Mouse (Mus musculus) bone marrow, adult 2 months (tissue): ENCODE data around the gene Clec2l. TPM values are rescaled to one million over a fixed set of nuclear protein-coding genes. Genes with fewer than 3 reads are reported as not detected.
A peak's percentile ranks its signal among the peaks of the same experiment; 100 is the strongest.

ENCODE experiments used
- H3K27ac ChIP-seq: fragments of 200-500 bp; 2 replicates; pipeline ENCODE4 v1.5.1; 2012; ENCODE audit warnings: low read depth, mild to moderate bottlenecking, control low read depth, inconsistent platforms, low read length; ENCODE audit not compliant: control insufficient read depth, poor library complexity, insufficient read depth
- H3K4me1 ChIP-seq: fragments of 200-500 bp; 2 replicates; pipeline ENCODE4 v1.6.1; 2011; ENCODE audit warnings: low read length; ENCODE audit not compliant: control insufficient read depth, insufficient read depth
- H3K4me3 ChIP-seq: fragments of 200-500 bp; replicated peaks from 2 replicates; pipeline ENCODE3; 2011; ENCODE audit warnings: mild to moderate bottlenecking, low read depth, low read length, control low read depth; ENCODE audit not compliant: control insufficient read depth
- CTCF ChIP-seq: fragments of 200-500 bp; IDR thresholded peaks from 2 replicates; pipeline ENCODE4 v1.5.1; 2011; ENCODE audit warnings: low read length, control low read depth; ENCODE audit not compliant: control insufficient read depth, insufficient read depth
- POLR2A ChIP-seq: fragments of 200-500 bp; IDR thresholded peaks from 2 replicates; pipeline ENCODE4 v1.6.1; 2011; ENCODE audit warnings: low read depth, mild to moderate bottlenecking, control low read depth, low read length, borderline replicate concordance; ENCODE audit not compliant: control insufficient read depth
- WGBS: fragments of 180-500 bp; shearing (Covaris S2); methylation state at CpG from one replicate; pipeline ENCODE4 v1.1.7; 2018; 5-methylcytosine and 5-hydroxymethylcytosine counted together
- polyA plus RNA-seq: library from polyadenylated mRNA; stranded (reverse); fragments of >200 nt; gene quantifications from 2 replicates; pipeline ENCODE4 v1.2.4, GENCODE M21; 2011; ENCODE audit warnings: low replicate concordance; ENCODE audit not compliant: missing spikeins, insufficient read depth, insufficient read length

Clec2l gene
- polyA plus RNA-seq, 1 experiment = not detected

GRCm38 (mm10) chr6:38677629-38678028, 14.8 kb downstream of the Clec2l start:
- no peak overlapping the region for H3K27ac ChIP-seq
- WGBS = 67% methylated on average over 9 of the region's 9 CpGs

DNA sequence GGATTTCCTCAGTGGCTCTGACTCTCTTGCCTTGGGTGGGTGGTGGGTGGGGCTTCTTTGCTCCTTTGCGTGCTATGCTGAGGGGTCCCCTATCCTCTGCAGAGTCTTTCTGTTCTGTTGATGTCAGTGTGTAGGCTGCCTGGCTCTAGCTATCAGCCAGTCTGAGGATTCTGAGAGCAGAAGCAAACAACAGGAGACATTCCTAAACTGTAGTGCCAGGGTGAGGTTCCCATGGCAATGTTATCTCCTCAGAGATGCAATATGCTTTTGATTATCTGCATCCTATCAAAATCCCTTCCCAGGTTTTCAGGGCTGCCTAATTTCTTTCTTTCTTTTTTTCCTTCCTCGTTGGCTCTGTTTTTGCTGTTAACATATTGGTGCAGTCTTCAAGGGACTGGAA, 19.7 kb downstream of the Clec2l start:
- H3K4me1 ChIP-seq = no peaks in the 10 kb centered on the region
- 73% methylated on average over 2 of the region's 2 CpGs for WGBS

More at GRCm38 (mm10) chr6:38677629-38678028, 14.8 kb downstream of the Clec2l start:
- no peak for TF ChIP-seq POLR2A
- TF ChIP-seq CTCF = no peak
- Histone ChIP-seq H3K4me1 (no peaks in the 10 kb centered on the region), H3K4me3 (no peak overlapping the region)

GRCm38 (mm10) chr6:38687216-38687615, 24.3 kb downstream of the Clec2l start:
- H3K4me1 ChIP-seq = no peaks in the 10 kb centered on the region; the same call in 1 of the 2 replicates
- 76% methylated on average over 11 of the region's 11 CpGs for WGBS
- no peak overlapping the region for H3K4me3 ChIP-seq
- no peak overlapping the region for H3K27ac ChIP-seq
- peak; percentile 60 for TF ChIP-seq CTCF
- TF ChIP-seq POLR2A = no peak

More for the DNA sequence above, 19.7 kb downstream of the Clec2l start:
- no peak for TF ChIP-seq POLR2A
- TF ChIP-seq CTCF = no peak
- Histone ChIP-seq H3K27ac (no peak overlapping the region), H3K4me3 (no peak overlapping the region)

- H3K4me1 ChIP-seq = no peaks in the 10 kb centered on the region; the same call in 1 of the 2 replicates
- no peak for TF ChIP-seq CTCF
- TF ChIP-seq POLR2A = no peak
- 82% methylated on average over 10 of the region's 10 CpGs for WGBS
- H3K27ac ChIP-seq = no peak overlapping the region
- H3K4me3 ChIP-seq = no peak overlapping the region
Observed at GRCm38 (mm10) chr6:38688841-38689240, 26.0 kb downstream of the Clec2l start.

DNA sequence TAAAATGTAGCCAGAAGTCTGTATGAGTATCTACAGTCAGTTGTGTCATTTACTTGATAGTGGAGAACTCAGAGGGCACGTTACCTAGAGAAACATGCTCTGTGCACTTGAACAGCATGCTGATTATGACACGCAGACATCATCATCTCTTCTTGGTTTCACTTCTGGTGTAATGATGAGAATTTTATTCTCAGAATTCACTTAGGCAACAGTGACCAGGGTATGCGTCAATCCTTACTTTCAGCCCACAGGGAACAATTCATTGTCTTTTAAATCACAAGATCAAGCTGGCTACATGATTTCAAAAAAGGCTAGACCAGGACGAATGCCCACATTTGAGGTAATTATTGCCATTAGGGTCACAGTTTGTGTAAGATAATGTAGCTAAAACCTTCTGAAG, 27.7 kb downstream of the Clec2l start:
- no peak for TF ChIP-seq CTCF
- TF ChIP-seq POLR2A = no peak
- Histone ChIP-seq H3K4me3 (no peak overlapping the region), H3K27ac (no peak overlapping the region), H3K4me1 (no peaks in the 10 kb centered on the region; the same call in 1 of the 2 replicates)
- 79% methylated on average over 4 of the region's 4 CpGs for WGBS

GRCm38 (mm10) chr6:38691052-38691451, 28.2 kb downstream of the Clec2l start:
- Histone ChIP-seq H3K4me3 (no peak overlapping the region), H3K27ac (no peak overlapping the region), H3K4me1 (no peaks in the 10 kb centered on the region; the same call in 1 of the 2 replicates)
- TF ChIP-seq CTCF (no peak), POLR2A (no peak)
- WGBS = 89% methylated on average over 5 of the region's 5 CpGs

- 84% methylated on average over 6 of the region's 6 CpGs for WGBS
- H3K4me1 ChIP-seq = no peaks in the 10 kb centered on the region; the same call in 1 of the 2 replicates
- H3K27ac ChIP-seq = no peak overlapping the region
- H3K4me3 ChIP-seq = no peak overlapping the region
- TF ChIP-seq POLR2A = no peak
Observed at GRCm38 (mm10) chr6:38692556-38692955, 29.7 kb downstream of the Clec2l start.

DNA sequence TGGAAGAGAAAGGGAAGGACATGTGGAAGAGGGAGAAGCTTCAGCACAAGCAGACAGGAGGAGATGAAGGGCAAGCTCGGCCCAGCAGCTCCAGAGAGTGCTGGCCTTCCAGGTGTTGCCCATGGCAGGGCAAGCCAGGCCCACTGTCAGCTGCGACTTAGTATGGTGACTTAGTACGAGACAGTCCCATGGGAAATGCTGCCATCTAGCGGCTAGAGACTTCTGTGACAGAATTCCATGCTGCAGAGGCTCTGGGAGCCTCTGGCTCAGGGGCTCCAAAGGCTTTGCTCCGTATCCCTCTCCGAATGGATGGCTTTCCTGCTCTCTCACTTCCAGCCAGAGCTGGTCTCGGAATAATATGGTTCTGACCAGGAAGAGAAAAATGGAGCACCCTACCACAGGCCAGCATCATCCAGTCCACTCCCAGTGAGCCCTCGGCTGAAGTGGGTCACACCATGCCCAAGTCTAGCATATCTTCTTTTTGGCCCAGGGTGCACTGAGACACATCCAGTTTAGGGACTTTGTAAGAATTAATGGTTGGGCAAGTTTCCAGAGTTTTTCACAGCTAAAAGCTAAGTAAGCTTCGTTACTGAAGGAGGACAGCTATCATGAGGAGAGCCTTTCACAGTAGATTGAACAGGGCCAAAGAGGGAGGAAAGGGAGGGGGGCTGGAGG, 32.6 kb downstream of the Clec2l start:
- TF ChIP-seq CTCF = peak; percentile 62
- TF ChIP-seq POLR2A = no peak
- Histone ChIP-seq H3K27ac (no peak overlapping the region), H3K4me3 (no peak overlapping the region), H3K4me1 (no peaks in the 10 kb centered on the region)
- WGBS = 39% methylated on average over 9 of the region's 9 CpGs

GRCm38 (mm10) chr6:38696570-38696969, 33.7 kb downstream of the Clec2l start:
- no peak overlapping the region for H3K4me3 ChIP-seq
- TF ChIP-seq POLR2A = no peak
- TF ChIP-seq CTCF = no peak
- WGBS = 95% methylated on average over 9 of the region's 9 CpGs
- no peak overlapping the region for H3K27ac ChIP-seq
- H3K4me1 ChIP-seq = no peaks in the 10 kb centered on the region
